Mouse (Mus musculus): ENCODE results near the gene Adgrg3.

DNA sequence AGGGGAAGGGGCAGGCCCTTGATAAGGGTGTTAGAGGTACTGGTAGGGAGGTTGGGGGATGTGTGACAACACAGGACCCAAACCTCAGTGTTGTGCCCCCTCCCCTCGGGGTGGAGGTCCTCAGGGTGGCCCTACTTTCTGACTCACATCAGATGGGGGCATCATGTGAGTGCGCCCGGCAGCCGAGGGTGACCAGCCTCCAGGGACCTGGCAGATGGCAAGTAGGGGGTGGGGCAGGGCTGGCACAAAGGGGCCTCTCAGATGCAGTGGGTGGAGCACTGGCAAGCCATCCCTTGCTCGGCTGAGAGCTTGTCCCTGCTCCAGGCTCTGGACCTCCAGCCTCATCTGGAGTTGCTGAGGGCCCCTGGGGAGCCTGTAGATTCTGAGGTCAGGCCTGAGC is 30.8 kb upstream of the Adgrg3 start:
- TF ChIP-seq POLR2A (IDR thresholded peaks at IDR 0.05; ENCODE audit: low read depth, low read length) (no peak), CTCF (conservative IDR thresholded peaks at IDR 0.05; ENCODE audit: insufficient read depth, insufficient read length, low read depth, low read length) (no peak)

Data from kidney, adult 2 months (tissue).